Mouse (Mus musculus) midbrain, embryonic 11.5 days (tissue): ENCODE measurements around the gene Stk39. TPM values are rescaled to one million over a fixed set of nuclear protein-coding genes. Genes with fewer than 3 reads are reported as not detected.
A peak's percentile ranks its signal among the peaks of the same experiment; 100 is the strongest.

Experiments
- ATAC-seq: fragments of 200-750 bp; cut with Nextera tagmentation; 2 replicates; pipeline ENCODE4 v1.8.0; 2017; ENCODE audit warnings: moderate TSS enrichment, moderate library complexity; ENCODE audit not compliant: low FRiP score
- DNase-seq: peaks from one replicate; pipeline ENCODE4 v3.0.0; 2015; ENCODE audit warnings: low spot score; ENCODE audit errors: missing footprints
- H3K27ac ChIP-seq: fragments of 300-500 bp; sonication (generic); 2 replicates; pipeline ENCODE4 v1.5.1; 2014; ENCODE audit warnings: low read depth, low read length
- H3K27me3 ChIP-seq: fragments of 300-500 bp; sonication (generic); 2 replicates; pipeline ENCODE4 v1.6.1; 2014; ENCODE audit warnings: mild to moderate bottlenecking, low read length, moderate library complexity, mixed read lengths; ENCODE audit not compliant: control insufficient read depth, insufficient read depth
- H3K36me3 ChIP-seq: fragments of 300-500 bp; sonication (generic); 2 replicates; pipeline ENCODE4 v1.6.1; 2014; ENCODE audit warnings: mild to moderate bottlenecking, low read length, moderate library complexity, mixed read lengths; ENCODE audit not compliant: control insufficient read depth, insufficient read depth
- H3K4me1 ChIP-seq: fragments of 300-500 bp; sonication (generic); 2 replicates; pipeline ENCODE4 v1.6.1; 2014; ENCODE audit warnings: low read length; ENCODE audit not compliant: control insufficient read depth, insufficient read depth
- H3K4me2 ChIP-seq: fragments of 300-500 bp; sonication (generic); 2 replicates; pipeline ENCODE4 v1.6.1; 2014; ENCODE audit warnings: mild to moderate bottlenecking, moderate library complexity
- H3K4me3 ChIP-seq: fragments of 300-500 bp; sonication (generic); 2 replicates; pipeline ENCODE4 v1.5.1; 2014; ENCODE audit warnings: low read depth, low read length
- H3K9ac ChIP-seq: fragments of 300-500 bp; sonication (generic); 2 replicates; pipeline ENCODE4 v1.6.1; 2014; ENCODE audit warnings: low read length
- H3K9me3 ChIP-seq: fragments of 300-500 bp; sonication (generic); 2 replicates; pipeline ENCODE4 v1.6.1; 2016; ENCODE audit warnings: low read length; ENCODE audit not compliant: control insufficient read depth
- WGBS: fragments of 180-500 bp; shearing (Covaris S2); extraction: QIAGEN DNeasy Blood & Tissue Kit; methylation state at CpG from one replicate; pipeline ENCODE4 v1.1.7; 2014; 5-methylcytosine and 5-hydroxymethylcytosine counted together
- polyA plus RNA-seq: library from polyadenylated mRNA; unstranded; fragments of >200 nt; fragmentation: Nextera tagmentation; extraction: Ambion mirVana; gene quantifications from 2 replicates; pipeline ENCODE4 v1.2.1, GENCODE M21; 2014

The Stk39 gene
- polyA plus RNA-seq, 1 experiment from 2014 or later = 52.5 TPM

- Histone ChIP-seq H3K9ac (no peak overlapping the region), H3K27me3 (no peaks in the 10 kb centered on the region), H3K27ac (no peak overlapping the region), H3K4me1 (peaks cover 21% of the 10 kb centered on the region), H3K36me3 (no peaks in the 10 kb centered on the region), H3K4me3 (no peak overlapping the region), H3K4me2 (no peak overlapping the region), H3K9me3 (no peaks in the 10 kb centered on the region)
- ATAC-seq = no peak
- WGBS = 55% methylated on average over 5 of the region's 5 CpGs
- DNase-seq = no peak
Measured at GRCm38 (mm10) chr2:68361701-68362100, 110.4 kb downstream of the Stk39 start.

GRCm38 (mm10) chr2:68350621-68351020 lies 121.4 kb downstream of the Stk39 start:
- ATAC-seq (peak; percentile 25; the same call in 1 of the 2 replicates), DNase-seq (peak; percentile 98)
- no peak overlapping the region for H3K4me3 ChIP-seq
- peaks cover 7% of the 10 kb centered on the region for H3K4me1 ChIP-seq
- no peak overlapping the region for H3K4me2 ChIP-seq
- no peak overlapping the region for H3K9ac ChIP-seq
- H3K9me3 ChIP-seq = no peaks in the 10 kb centered on the region
- no peak overlapping the region for H3K27ac ChIP-seq
- H3K36me3 ChIP-seq = peaks cover 2% of the 10 kb centered on the region; the same call in 1 of the 2 replicates
- no peaks in the 10 kb centered on the region for H3K27me3 ChIP-seq
- 10% methylated on average over 6 of the region's 6 CpGs for WGBS

GRCm38 (mm10) chr2:68349593-68350383 lies 122.3 kb downstream of the Stk39 start:
- peaks cover 2% of the 10 kb centered on the region; the same call in 1 of the 2 replicates for H3K36me3 ChIP-seq
- WGBS = 59% methylated on average over 24 of the region's 24 CpGs
- no peak overlapping the region for H3K27ac ChIP-seq
- no peak overlapping the region for H3K4me2 ChIP-seq
- H3K4me1 ChIP-seq = peaks cover 7% of the 10 kb centered on the region
- ATAC-seq (peak; percentile 31), DNase-seq (peak; percentile 97)
- H3K9ac ChIP-seq = no peak overlapping the region
- no peaks in the 10 kb centered on the region for H3K27me3 ChIP-seq
- no peaks in the 10 kb centered on the region for H3K9me3 ChIP-seq
- H3K4me3 ChIP-seq = no peak overlapping the region

- no peak overlapping the region for H3K9ac ChIP-seq
- H3K4me3 ChIP-seq = no peak overlapping the region
- H3K4me1 ChIP-seq = peaks cover 7% of the 10 kb centered on the region
- H3K9me3 ChIP-seq = no peaks in the 10 kb centered on the region
- WGBS = 81% methylated on average over 12 of the region's 12 CpGs
- H3K27me3 ChIP-seq = no peaks in the 10 kb centered on the region
- H3K4me2 ChIP-seq = no peak overlapping the region
- ATAC-seq = no peak
- DNase-seq = no peak
- peaks cover 2% of the 10 kb centered on the region; the same call in 1 of the 2 replicates for H3K36me3 ChIP-seq
- no peak overlapping the region for H3K27ac ChIP-seq
Measured at GRCm38 (mm10) chr2:68348966-68349365, 123.1 kb downstream of the Stk39 start.

GRCm38 (mm10) chr2:68346606-68347237 lies 125.3 kb downstream of the Stk39 start:
- Histone ChIP-seq H3K27ac (peak overlapping the region; percentile 75), H3K4me2 (no peak overlapping the region), H3K9me3 (no peaks in the 10 kb centered on the region), H3K4me1 (peaks cover 7% of the 10 kb centered on the region), H3K4me3 (no peak overlapping the region), H3K27me3 (no peaks in the 10 kb centered on the region), H3K36me3 (no peaks in the 10 kb centered on the region), H3K9ac (peak overlapping the region; percentile 30; the same call in 1 of the 2 replicates)
- peak; percentile 93 for DNase-seq
- ATAC-seq = peak; percentile 81
- 25% methylated on average over 8 of the region's 8 CpGs for WGBS

- no peak for ATAC-seq
- WGBS = 80% methylated on average over 9 of the region's 9 CpGs
- no peak for DNase-seq
- Histone ChIP-seq H3K4me2 (no peak overlapping the region), H3K36me3 (no peaks in the 10 kb centered on the region), H3K4me1 (peaks cover 7% of the 10 kb centered on the region), H3K9ac (no peak overlapping the region), H3K27me3 (no peaks in the 10 kb centered on the region), H3K9me3 (no peaks in the 10 kb centered on the region), H3K4me3 (no peak overlapping the region), H3K27ac (no peak overlapping the region)
Measured at GRCm38 (mm10) chr2:68345269-68345668, 126.8 kb downstream of the Stk39 start.

GRCm38 (mm10) chr2:68343751-68344150 lies 128.3 kb downstream of the Stk39 start:
- no peak overlapping the region for H3K4me3 ChIP-seq
- H3K4me1 ChIP-seq = peaks cover 7% of the 10 kb centered on the region
- H3K27me3 ChIP-seq = no peaks in the 10 kb centered on the region
- no peaks in the 10 kb centered on the region for H3K36me3 ChIP-seq
- ATAC-seq (no peak), DNase-seq (no peak)
- WGBS = 85% methylated on average over 4 of the region's 4 CpGs
- H3K9ac ChIP-seq = no peak overlapping the region
- H3K9me3 ChIP-seq = no peaks in the 10 kb centered on the region
- H3K27ac ChIP-seq = no peak overlapping the region
- no peak overlapping the region for H3K4me2 ChIP-seq

GRCm38 (mm10) chr2:68342122-68342646 lies 129.9 kb downstream of the Stk39 start:
- H3K4me3 ChIP-seq = no peak overlapping the region
- no peak overlapping the region for H3K27ac ChIP-seq
- DNase-seq (no peak), ATAC-seq (no peak)
- H3K36me3 ChIP-seq = no peaks in the 10 kb centered on the region
- H3K4me1 ChIP-seq = peaks cover 4% of the 10 kb centered on the region
- no peak overlapping the region for H3K4me2 ChIP-seq
- no peaks in the 10 kb centered on the region for H3K27me3 ChIP-seq
- 93% methylated on average over 7 of the region's 7 CpGs for WGBS
- H3K9me3 ChIP-seq = no peaks in the 10 kb centered on the region
- no peak overlapping the region for H3K9ac ChIP-seq

GRCm38 (mm10) chr2:68336913-68337312 lies 135.2 kb downstream of the Stk39 start:
- H3K36me3 ChIP-seq = no peaks in the 10 kb centered on the region
- H3K27me3 ChIP-seq = no peaks in the 10 kb centered on the region
- DNase-seq = no peak
- no peak overlapping the region for H3K4me3 ChIP-seq
- WGBS = 92% methylated on average over 6 of the region's 6 CpGs
- H3K9ac ChIP-seq = no peak overlapping the region
- H3K4me1 ChIP-seq = 0 out of 2 replicates have a peak, but pooled peaks cover 4% of the 10 kb centered on the region
- no peak overlapping the region for H3K27ac ChIP-seq
- no peak overlapping the region for H3K4me2 ChIP-seq
- H3K9me3 ChIP-seq = no peaks in the 10 kb centered on the region
- ATAC-seq = no peak
